Mouse (Mus musculus): ENCODE results near the gene Opcml.

The Opcml gene

DNA sequence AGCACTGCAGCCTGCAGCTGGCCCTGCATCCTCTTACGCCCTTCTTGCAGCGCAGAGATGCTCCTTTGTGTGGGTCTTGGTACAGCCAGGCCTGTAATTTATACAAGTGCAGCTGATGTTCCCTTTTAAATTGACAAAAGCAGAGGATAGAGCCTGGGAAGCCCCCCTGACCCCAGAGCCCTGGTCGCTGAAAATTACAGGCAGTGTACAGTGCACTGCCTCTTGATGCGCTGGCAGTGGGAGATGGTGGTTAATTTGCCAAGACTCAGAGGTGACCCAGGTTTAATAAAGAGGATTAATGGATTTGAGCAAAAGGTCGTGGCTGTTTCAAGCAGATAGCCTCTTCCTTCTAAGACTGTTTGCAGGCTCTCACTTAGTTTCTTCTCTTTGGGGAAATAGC, 39.9 kb downstream of the Opcml start:
- no peak for ATAC-seq (ENCODE audit: low TSS enrichment)

DNA sequence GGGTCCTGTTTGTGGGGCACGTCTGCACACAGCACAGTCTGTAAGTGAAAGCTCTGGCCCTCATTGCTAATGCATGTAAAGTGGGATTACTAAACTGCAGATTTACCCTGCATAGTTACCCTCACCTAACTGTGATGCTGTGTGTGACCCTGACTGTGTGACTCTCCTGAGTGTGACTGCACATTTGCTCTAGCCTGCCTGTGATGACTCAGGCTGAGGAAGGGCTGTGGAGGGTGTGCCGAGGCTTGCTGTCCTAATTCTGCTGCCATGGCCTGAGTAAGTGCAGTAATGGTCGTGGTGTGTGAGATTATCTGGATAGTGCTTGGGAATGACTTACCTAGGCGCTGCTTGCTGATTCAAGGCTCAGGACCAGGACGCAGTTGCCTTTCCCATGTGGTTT, 52.2 kb downstream of the Opcml start:
- no peak for ATAC-seq (ENCODE audit: low TSS enrichment)

DNA sequence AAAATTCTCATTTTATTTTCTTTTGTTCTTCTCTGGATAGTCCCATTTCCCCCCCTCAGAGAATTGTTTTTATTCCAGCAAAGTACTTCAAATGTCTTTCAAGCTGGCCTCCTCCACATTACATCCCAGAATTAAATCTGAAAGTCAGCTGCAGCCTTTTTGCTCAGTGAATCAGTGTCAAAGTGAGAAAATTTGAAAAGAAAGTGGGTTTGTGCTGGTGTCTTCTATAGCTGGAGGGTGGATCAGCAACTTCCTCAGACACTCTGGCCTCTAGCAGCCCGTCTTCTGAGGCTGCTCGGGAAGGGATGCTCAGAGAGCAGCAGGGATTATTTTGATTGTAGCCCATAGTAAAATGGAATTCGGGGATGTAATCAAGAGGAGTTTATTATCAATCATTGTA, 81.0 kb downstream of the Opcml start:
- peak; percentile 90 for ATAC-seq (ENCODE audit: low TSS enrichment)

DNA sequence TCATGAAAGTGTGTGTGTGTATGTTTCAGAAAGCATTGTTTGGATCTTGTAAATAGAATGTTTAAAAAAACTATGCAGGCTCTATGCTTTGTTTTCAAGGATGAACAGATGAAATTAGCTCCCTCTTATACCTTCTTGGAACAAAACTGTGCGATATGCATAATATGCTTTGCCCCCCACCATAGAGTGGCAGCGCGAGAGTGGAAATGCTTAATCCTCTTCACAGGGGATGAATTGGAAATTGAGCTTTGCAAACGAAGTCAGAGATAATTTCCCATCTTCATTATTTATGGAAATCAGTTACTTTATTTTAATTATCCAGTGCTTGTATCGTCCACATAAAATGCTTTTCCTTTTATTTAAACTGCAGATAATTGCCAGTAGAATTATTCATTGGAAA, 99.1 kb downstream of the Opcml start:
- no peak for ATAC-seq (ENCODE audit: low TSS enrichment)

DNA sequence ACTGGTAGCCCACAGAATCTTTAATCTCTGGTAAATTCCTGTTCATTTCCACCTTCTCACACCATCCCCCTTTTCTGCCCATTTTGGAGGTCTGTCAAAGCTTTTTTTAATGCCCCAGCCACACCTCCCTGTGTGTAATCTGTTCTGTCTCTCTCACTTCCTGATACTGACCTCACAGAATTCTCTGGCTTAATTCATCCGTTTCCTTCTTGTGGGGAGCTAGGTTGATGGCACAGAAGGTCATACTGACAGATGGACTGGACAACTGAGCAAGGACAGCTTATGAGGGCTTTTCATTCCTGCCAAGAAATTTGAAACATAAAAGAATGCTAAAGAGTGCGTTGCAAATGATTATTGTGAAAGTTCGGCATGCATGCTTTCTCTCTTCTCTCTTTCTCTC, 126.7 kb downstream of the Opcml start:
- no peak for ATAC-seq (ENCODE audit: low TSS enrichment)

DNA sequence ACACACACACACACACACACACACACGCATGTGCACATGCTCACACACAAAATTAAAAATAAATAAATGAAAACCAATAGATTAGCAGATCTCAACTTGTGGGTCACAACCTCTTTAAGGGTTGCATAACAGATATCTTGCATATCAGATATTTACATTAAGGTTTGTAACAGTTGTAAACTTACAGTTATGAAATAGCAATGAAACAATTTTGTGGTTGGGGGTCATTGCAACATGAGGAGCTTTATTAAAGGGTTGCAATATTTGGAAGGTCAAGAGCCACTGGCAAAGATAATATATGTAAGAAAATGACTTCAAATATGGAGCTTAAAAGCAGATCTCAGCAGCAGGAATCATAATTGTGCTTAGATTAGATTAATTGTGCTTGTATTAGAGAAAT, 132.9 kb downstream of the Opcml start:
- ATAC-seq (ENCODE audit: low TSS enrichment), result no peak

DNA sequence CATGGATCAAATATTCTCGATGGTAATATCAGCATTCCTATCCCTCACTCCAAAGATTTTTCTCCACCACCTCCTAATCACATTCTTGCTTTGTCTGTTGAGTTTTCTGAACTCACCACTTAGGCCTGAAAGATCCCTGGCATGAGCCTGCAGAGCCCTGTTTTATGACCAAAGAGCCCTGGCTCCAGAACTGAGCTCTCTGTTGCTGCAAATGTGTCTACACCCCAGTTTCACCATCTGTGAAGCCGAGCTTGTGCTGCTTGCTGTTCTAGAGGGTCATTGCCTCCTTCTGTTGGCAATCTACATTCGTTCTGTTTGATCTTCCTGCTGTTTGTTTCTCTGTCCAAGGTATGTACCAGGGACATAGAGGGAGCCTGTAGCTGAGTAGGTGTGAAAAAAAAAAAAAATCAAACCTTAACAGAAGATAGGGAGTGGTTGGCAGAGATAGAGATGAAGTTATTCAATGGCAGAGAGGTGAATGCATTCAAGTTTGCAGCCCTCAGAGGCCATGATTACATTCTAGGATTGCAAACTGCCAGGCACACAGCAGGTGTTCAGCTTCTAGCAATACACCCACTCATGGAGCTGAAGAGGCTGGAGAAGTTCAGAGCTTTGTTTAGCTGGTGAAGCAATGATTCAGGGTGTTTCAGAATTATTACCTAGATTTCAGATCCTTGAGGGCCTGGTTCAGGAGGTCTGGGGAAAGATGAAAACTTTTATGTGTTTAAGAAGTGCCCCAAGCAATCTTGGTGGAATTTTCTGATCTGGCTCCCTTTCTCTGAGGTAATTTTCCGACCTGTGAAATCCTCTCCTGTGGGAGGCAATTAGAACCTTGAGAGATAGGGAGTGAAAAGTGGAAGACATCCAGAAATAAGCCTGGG, 133.6 kb downstream of the Opcml start:
- peak; percentile 80 for ATAC-seq (ENCODE audit: low TSS enrichment)

DNA sequence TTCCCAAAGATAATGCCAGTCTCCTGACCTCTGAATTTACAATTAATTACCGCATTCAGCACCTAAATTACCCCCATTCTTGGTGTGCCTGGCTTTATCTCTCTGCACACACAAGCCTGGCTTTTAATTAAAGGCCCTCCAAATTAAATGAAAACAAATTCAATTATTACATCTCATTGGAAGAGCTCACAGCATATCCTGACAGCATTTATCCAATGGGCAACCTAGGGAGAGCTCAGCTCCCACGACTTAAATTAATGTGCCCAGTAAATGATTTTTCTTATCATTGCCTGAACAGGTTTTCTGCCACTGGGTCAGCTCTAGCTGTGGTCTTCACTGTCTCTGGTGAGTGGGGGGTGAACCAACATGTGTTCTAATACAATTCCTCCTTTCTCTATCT, 135.1 kb downstream of the Opcml start:
- no peak for ATAC-seq (ENCODE audit: low TSS enrichment)

DNA sequence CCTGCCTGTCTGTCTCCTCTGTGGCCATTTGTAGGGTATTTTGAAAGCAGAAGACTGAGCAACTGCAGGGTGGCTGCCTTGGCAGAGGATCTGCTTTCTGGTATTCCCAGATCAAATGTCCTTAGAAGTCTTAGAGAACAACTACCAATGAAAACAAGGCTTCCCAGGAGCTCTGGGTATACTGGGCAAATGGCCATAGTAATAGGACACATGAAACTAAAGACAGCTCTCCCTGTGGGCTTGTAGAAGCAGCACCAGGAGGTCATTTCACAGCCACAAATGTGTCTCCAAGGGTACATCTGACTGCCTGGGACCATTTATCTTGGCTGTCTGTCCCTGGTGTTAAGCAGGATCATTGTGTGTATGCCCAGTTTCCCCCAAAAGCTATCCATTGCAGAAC, 146.7 kb downstream of the Opcml start:
- no peak for ATAC-seq (ENCODE audit: low TSS enrichment)

DNA sequence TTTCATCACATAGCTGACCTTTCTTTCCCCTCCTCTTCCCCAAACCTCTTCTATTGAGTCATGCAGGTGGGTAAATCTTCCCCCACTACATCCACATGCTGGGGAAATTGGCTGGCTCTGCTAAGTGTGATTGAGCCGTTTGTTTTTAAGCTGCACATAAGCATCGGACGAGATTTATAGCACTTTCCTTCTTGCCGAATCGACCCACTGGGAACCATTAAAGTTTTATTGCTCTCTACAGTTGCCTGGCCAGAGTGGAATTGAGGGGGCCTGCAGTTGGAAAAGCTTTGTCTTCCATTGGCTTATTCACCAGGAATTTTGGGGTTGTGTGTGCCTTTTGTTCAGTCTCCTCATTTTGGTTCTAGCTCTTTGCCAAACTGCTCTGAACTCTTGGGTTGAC, 147.1 kb downstream of the Opcml start:
- ATAC-seq (ENCODE audit: low TSS enrichment), result no peak

DNA sequence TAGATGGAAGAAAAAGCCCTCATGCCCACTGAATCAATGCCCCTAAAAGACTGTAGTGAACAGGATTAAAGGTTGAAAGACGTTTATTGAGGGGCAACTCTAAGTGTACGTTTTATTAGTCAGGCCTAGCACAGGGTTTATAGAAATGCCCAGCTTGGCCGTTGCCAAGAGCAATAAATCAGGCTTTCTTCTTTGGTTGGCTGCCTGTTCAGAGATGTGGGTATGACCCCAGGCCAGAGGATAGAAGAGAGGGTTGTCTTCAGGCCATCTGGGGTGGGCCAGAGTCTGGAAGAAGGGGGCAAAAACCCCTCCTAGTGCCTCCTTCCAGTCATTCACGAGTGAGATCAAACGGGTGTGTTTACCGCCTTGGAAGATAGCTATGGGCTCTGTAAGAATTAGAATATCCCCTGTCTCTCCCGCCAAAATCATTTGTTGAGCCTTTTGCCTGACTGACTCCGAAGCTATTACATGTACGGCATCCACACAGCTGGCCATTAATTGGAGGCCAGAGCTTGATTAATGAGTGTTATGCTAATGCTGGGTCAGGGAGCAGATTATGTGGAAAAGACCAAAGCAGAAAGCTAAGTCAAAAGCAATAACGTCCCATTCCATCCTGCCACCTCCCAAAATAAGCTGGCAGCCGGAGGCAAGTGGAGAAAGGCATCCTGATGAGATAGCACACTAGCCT, 154.9 kb downstream of the Opcml start:
- no peak for ATAC-seq (ENCODE audit: low TSS enrichment)

DNA sequence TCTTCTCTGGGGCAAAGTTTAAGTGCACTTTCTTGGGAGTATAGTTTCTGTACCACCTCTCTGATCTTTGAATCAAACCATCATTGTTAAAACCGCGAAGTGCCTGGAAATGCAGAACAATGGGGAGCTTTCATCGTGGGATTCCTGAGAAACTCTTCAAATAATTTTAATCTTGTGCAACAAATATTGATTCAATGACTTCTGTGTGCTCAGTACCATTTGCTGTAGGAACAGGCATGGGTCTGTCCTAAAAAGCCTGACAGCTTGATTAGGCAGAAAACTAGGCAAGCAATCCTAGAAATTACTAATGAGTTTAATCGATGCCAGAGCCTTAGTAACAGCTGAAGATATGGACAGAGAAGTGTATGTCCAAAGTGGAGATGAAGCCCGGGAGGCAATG, 160.5 kb downstream of the Opcml start:
- no peak for ATAC-seq (ENCODE audit: low TSS enrichment)

DNA sequence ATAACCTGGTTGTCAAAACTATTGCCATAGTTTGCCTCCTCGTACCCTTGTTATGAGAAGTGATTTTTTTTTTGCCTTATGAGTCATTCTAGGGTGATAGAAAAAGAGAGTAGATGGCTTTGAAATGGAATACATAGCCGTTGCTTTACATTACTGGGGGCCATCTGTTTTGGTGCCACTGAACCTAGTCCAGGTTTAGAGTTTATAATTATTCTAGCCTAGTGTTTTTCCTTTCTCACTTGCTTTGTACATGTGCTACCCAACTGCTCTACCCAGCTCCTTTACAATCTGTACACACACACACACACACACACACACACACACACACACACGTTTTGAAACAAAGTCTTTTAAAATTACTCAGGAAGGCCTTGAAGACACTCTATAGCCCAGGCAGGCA, 171.1 kb downstream of the Opcml start:
- peak; percentile 47 for ATAC-seq (ENCODE audit: low TSS enrichment)

DNA sequence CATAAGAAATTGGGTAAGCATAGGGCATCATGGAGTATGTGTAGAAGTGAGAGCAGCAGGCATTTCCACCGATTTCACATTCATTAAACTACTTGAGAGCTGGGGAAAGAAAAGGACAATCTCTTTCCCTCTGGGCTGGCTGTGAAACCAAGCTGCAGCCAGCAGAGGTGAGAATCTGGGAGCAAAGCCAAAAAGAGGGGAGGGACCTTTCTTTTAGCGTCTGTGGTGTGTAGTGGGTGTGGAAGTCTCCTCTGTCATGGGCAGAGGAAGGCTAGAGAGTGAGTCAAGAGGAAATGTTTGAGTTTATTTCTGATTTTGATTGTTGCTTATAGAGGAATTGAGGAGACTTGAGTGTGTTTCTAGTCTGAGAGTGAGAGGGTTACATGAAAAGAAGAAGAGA, 172.8 kb downstream of the Opcml start:
- peak; percentile 32 for ATAC-seq (ENCODE audit: low TSS enrichment)

DNA sequence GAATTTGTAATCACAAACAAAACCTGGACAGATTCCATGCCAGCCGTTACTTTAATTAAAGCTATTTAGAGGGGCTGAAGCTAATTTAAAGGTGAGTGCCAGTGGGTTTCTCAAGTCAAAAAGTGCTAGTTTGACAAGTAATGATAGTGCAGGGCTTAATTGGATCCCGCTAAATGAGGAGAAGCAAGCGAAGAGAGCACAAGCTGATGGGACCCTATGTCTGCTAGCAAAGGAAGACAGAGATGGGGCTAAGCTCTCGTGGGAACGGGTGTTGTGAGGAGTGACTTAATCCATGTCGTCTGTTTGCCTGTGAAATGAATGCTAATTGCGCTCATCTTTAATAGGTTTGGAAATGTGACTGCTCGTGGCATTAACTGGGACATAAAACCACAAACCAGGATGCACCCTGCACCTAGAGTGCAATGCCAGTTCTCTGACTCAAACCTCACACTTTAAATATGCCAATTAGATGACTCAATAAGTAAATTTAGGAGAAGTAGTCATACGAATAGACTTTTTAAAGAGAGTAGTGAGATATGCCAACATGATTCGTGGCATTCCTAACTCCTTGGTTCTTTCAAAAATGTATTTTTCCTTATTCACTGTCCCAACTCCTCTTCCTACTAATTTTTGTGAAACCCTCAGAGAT, 174.5 kb downstream of the Opcml start:
- peak; percentile 73 for ATAC-seq (ENCODE audit: low TSS enrichment)

DNA sequence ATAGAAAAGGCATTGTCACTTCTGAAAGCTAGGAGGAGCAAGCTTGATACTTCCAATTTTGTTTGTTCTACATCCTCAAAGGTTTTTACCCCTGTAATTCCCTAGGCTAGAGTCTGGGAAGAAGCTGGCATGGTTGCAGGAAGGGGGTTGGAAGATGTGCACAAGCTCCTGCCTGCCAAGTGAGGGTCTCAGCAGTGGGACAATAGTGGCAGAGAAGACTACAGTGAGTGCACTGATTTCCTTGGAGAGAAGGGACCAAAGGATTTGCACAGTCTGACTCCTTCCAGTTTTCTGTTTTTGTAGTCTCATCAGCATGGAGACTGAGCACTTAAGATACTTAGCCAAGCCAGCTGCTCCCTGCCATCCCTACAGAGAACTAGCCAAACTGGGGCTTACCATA, 177.7 kb downstream of the Opcml start:
- ATAC-seq (ENCODE audit: low TSS enrichment), result no peak

DNA sequence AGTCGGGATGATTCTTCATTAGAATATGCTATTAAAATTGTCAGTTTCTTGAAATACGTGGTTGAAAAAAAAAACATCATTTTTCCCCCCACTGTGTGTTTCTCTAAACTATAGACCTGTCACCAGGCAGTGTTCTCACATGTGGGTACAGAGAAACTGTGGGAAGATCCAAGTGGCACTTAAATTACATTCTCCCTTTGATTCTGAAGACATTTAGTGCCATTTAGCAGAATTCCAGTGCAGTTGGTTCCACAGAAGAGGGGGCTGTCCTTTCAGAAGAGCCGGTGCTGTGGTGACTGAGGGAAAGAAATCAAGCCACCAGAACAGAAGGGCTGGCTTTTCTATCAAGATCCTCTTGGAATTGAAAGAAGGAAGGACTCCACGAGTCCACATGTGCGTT, 181.7 kb downstream of the Opcml start:
- peak; percentile 83 for ATAC-seq (ENCODE audit: low TSS enrichment)

DNA sequence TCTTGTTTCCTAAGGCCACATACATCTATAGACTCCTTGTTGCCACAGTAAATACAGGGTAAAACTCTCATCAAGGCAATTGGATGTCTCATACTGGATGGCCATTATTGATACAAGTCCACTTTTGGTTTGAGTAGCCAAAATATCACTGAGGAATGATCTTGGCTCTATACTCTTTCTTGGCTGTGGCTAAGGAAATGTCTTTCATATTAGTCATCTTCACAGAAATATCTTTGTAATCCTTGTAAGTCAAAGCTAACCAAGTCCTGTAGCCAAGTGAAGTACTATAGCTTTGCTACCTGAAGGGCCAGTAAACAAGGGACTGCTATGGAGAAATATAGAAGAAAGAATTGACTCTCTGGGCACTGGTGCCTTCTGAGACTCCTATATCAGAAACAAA, 192.0 kb downstream of the Opcml start:
- ATAC-seq (ENCODE audit: low TSS enrichment), result no peak

DNA sequence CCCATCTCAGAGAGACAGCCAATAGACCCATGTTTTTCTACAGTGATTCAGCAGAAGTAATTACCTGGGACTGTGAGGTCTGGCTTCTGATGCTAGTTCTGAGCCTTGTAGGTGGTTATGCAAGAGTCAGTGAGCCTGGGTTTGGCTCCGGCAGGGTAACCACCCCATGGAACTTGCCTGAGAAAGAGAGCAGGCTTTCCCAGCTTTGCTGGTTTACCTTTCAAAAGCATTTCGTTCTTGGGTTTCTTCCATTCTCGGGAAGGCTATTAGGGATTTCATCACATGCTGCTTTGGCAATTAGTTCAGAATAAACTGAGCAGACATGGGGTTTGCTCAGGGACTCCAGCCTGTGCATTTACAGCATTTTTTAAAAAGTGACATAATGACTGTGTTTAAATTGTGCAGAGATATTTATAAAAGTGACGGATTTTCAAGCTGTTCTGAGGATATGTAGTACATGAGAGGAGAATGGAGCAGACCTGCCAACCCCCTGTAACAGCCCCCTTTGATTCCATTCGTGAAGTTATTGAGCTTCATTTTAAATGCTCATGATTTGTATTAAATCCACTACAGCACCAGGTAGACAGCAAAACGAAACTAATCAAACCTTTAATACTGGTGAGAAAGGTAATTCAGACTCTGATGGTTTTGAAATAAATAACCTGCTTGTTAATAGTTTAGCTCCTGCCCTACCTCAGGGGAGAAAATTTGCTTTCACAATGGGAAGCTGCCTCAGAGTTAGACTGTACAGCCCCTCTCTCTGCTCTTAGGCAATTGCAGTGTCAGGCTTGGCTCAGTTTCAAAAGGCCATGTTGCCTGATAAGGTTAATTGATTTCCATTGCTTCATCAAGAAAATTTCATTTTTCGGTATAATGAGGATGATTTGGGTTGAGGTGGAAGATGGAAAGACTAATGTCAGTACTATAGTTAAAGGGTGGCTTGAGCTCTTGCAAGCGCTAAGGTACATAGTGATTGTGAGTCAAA, 196.3 kb downstream of the Opcml start:
- peak; percentile 86 for ATAC-seq (ENCODE audit: low TSS enrichment)

DNA sequence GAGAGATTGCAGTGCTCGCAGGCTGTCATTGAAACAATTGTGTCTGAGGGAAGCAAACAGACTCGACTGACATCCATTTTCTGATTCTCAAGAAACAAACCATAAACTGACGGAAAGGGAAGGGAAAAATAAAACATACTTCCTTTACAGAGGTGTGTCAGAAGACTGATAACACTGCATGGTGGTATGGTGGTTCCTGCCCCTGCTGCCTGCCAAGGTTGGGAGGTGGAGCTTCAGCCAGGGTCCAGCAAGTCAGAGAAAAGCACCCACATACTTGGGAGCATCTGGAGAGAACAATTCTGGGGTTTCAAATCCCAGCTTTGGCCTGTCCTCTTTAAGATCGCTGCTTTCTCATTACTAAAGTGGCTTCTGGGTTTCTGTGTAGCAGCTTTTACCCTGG, 201.0 kb downstream of the Opcml start:
- ATAC-seq (ENCODE audit: low TSS enrichment), result no peak

DNA sequence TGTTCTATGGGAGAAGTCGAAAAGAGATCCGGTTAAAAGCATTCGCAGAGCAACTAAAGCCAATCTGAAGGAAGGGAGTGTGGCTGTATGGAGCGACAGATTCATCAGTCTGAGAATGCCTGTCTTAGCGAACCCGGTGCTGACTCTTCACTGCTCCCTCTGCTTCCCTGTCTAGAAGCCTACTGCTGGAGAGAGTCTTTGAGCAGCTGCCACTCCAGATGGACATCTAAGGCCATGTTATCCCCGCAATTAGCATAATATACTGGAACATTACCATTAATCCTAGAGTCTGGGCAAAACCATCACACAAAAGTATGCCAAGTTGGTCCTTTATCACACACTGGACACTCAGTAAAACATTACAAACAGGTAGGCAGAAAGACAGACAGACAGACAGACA, 206.0 kb downstream of the Opcml start:
- ATAC-seq (ENCODE audit: low TSS enrichment), result peak; percentile 42; the same call in 1 of the 2 replicates

DNA sequence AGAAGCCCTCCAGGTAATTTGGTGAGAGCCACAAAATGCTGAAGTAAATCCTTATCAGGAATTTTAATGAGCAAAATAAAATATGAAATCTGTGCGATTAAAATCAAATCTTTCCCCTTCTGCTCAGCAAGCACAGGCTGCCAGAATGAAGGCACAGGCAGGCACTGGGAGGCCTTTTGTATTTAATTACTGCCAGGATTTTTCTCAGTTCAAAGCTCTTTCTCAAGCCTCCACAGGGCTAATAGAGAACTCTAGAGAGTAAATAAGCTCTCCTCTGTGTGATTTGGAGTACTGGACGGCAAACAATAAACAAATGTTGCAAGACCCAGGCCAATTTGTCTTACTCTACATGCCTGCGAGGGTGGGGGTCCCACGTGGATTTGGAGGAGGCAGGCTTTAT, 208.2 kb downstream of the Opcml start:
- ATAC-seq (ENCODE audit: low TSS enrichment), result no peak

Measured in frontal cortex, adult (tissue).